Mouse (Mus musculus) stomach, postnatal 0 days (tissue): ENCODE data around the gene Dlg5.

Experiments
- CTCF ChIP-seq: IDR thresholded peaks from 2 replicates; pipeline ENCODE4 v1.5.1; 2016; ENCODE audit warnings: antibody characterized with exemption, low read depth, mild to moderate bottlenecking, moderate library complexity
- EP300 ChIP-seq: optimal IDR thresholded peaks from 2 replicates; pipeline ENCODE3; 2016; ENCODE audit warnings: antibody characterized with exemption

- no peak for TF ChIP-seq CTCF
- TF ChIP-seq EP300 = no peak
Observed at GRCm38 (mm10) chr14:24089181-24089580, 156.5 kb downstream of the Dlg5 start.
